Mouse (Mus musculus): ENCODE data around the gene Lrpprc. TPM values are rescaled to one million over a fixed set of nuclear protein-coding genes. Genes with fewer than 3 reads are reported as not detected.
"Not testable (repeated sequence)": the region's sequence is repeated elsewhere in the genome, so short reads cannot be mapped to it uniquely, and the experiment has no call there.

Gene Lrpprc
- polyA plus RNA-seq, 1 experiment, result 19.3 TPM

- Histone ChIP-seq H3K79me3 (ENCODE audit: low read depth) (no peaks in the 10 kb centered on the region), H3K27me3 (ENCODE audit: control insufficient read depth, insufficient read depth, insufficient read length) (no peaks in the 10 kb centered on the region), H3K4me3 (ENCODE audit: insufficient read depth, poor library complexity, severe bottlenecking) (no peak overlapping the region), H3K36me3 (ENCODE audit: control insufficient read depth, insufficient read depth) (no peaks in the 10 kb centered on the region), H3K79me2 (ENCODE audit: control insufficient read depth, insufficient read depth) (no peaks in the 10 kb centered on the region), H3ac (ENCODE audit: control insufficient read depth, insufficient read length, low read depth) (no peak overlapping the region)
- TF ChIP-seq CTCF (IDR thresholded peaks at IDR 0.05; ENCODE audit: control insufficient read depth, insufficient read depth, insufficient read length), result no peak
- TF ChIP-seq CEBPB (IDR thresholded peaks at IDR 0.05; ENCODE audit: low read depth), result no peak
Measured at GRCm38 (mm10) chr17:84818390-84818789, 27.8 kb upstream of the Lrpprc start.

- Histone ChIP-seq H3K36me3 (ENCODE audit: control insufficient read depth, insufficient read depth) (no peaks in the 10 kb centered on the region), H3K79me2 (ENCODE audit: control insufficient read depth, insufficient read depth) (no peaks in the 10 kb centered on the region), H3K27me3 (ENCODE audit: control insufficient read depth, insufficient read depth, insufficient read length) (no peaks in the 10 kb centered on the region), H3ac (ENCODE audit: control insufficient read depth, insufficient read length, low read depth) (no peak overlapping the region), H3K79me3 (ENCODE audit: low read depth) (no peaks in the 10 kb centered on the region), H3K4me3 (ENCODE audit: insufficient read depth, poor library complexity, severe bottlenecking) (no peak overlapping the region)
- TF ChIP-seq FOSL1 (IDR thresholded peaks at IDR 0.05; ENCODE audit: insufficient read depth, low read length, poor library complexity, severe bottlenecking) (no peak), MAX (IDR thresholded peaks at IDR 0.05) (no peak), MYOD1 (IDR thresholded peaks at IDR 0.05; ENCODE audit: control insufficient read depth, insufficient read length, low read depth) (no peak), CTCF (IDR thresholded peaks at IDR 0.05; ENCODE audit: control insufficient read depth, insufficient read depth, insufficient read length) (no peak), CEBPB (IDR thresholded peaks at IDR 0.05; ENCODE audit: low read depth) (no peak), MYOG (IDR thresholded peaks at IDR 0.05; ENCODE audit: control insufficient read depth, extremely low read depth, insufficient read length) (no peak), USF1 (IDR thresholded peaks at IDR 0.05; ENCODE audit: low read depth) (no peak)
Measured at GRCm38 (mm10) chr17:84816014-84816461, 25.4 kb upstream of the Lrpprc start.

GRCm38 (mm10) chr17:84814905-84815304 is 24.3 kb upstream of the Lrpprc start:
- no peaks in the 10 kb centered on the region for H3K36me3 ChIP-seq (ENCODE audit: control insufficient read depth, insufficient read depth)
- no peaks in the 10 kb centered on the region for H3K27me3 ChIP-seq (ENCODE audit: control insufficient read depth, insufficient read depth, insufficient read length)
- no peaks in the 10 kb centered on the region for H3K79me2 ChIP-seq (ENCODE audit: control insufficient read depth, insufficient read depth)
- no peak overlapping the region for H3K4me3 ChIP-seq (ENCODE audit: insufficient read depth, poor library complexity, severe bottlenecking)
- H3K79me3 ChIP-seq (ENCODE audit: low read depth), result no peaks in the 10 kb centered on the region
- no peak overlapping the region for H3ac ChIP-seq (ENCODE audit: control insufficient read depth, insufficient read length, low read depth)
- TF ChIP-seq MYOD1 (IDR thresholded peaks at IDR 0.05; ENCODE audit: control insufficient read depth, insufficient read length, low read depth) (no peak), CTCF (IDR thresholded peaks at IDR 0.05; ENCODE audit: control insufficient read depth, insufficient read depth, insufficient read length) (no peak), USF1 (IDR thresholded peaks at IDR 0.05; ENCODE audit: low read depth) (no peak), MAX (IDR thresholded peaks at IDR 0.05) (no peak)

- H3K79me2 ChIP-seq (ENCODE audit: control insufficient read depth, insufficient read depth); H3K27me3 ChIP-seq (ENCODE audit: control insufficient read depth, insufficient read depth, insufficient read length); H3K79me3 ChIP-seq (ENCODE audit: low read depth); H3ac ChIP-seq (ENCODE audit: control insufficient read depth, insufficient read length, low read depth); H3K36me3 ChIP-seq (ENCODE audit: control insufficient read depth, insufficient read depth); H3K4me3 ChIP-seq (ENCODE audit: insufficient read depth, poor library complexity, severe bottlenecking): not testable (repeated sequence)
- TF ChIP-seq USF1 (IDR thresholded peaks at IDR 0.05; ENCODE audit: low read depth), result peak; percentile 42
Measured at GRCm38 (mm10) chr17:84814192-84814591, 23.6 kb upstream of the Lrpprc start.

GRCm38 (mm10) chr17:84792006-84792405 is 1.4 kb upstream of the Lrpprc start:
- Histone ChIP-seq H3K27me3 (ENCODE audit: control insufficient read depth, insufficient read depth, insufficient read length) (no peaks in the 10 kb centered on the region), H3ac (ENCODE audit: control insufficient read depth, insufficient read length, low read depth) (no peak overlapping the region), H3K79me3 (ENCODE audit: low read depth) (peaks cover 34% of the 10 kb centered on the region), H3K79me2 (ENCODE audit: control insufficient read depth, insufficient read depth) (peaks cover 35% of the 10 kb centered on the region), H3K4me3 (ENCODE audit: insufficient read depth, poor library complexity, severe bottlenecking) (no peak overlapping the region), H3K36me3 (ENCODE audit: control insufficient read depth, insufficient read depth) (peaks cover 8% of the 10 kb centered on the region)
- TF ChIP-seq MAX (IDR thresholded peaks at IDR 0.05) (no peak), MYOG (IDR thresholded peaks at IDR 0.05; ENCODE audit: control insufficient read depth, extremely low read depth, insufficient read length) (no peak), MYOD1 (IDR thresholded peaks at IDR 0.05; ENCODE audit: control insufficient read depth, insufficient read length, low read depth) (no peak), USF1 (IDR thresholded peaks at IDR 0.05; ENCODE audit: low read depth) (no peak), FOSL1 (IDR thresholded peaks at IDR 0.05; ENCODE audit: insufficient read depth, low read length, poor library complexity, severe bottlenecking) (no peak)

- Histone ChIP-seq H3K79me2 (ENCODE audit: control insufficient read depth, insufficient read depth) (peaks cover 43% of the 10 kb centered on the region), H3ac (ENCODE audit: control insufficient read depth, insufficient read length, low read depth) (peak overlapping the region; percentile 84), H3K79me3 (ENCODE audit: low read depth) (peaks cover 42% of the 10 kb centered on the region), H3K27me3 (ENCODE audit: control insufficient read depth, insufficient read depth, insufficient read length) (no peaks in the 10 kb centered on the region), H3K36me3 (ENCODE audit: control insufficient read depth, insufficient read depth) (peaks cover 12% of the 10 kb centered on the region), H3K4me3 (ENCODE audit: insufficient read depth, poor library complexity, severe bottlenecking) (peak overlapping the region; percentile 99)
- no peak for TF ChIP-seq MAX (IDR thresholded peaks at IDR 0.05)
- TF ChIP-seq USF1 (IDR thresholded peaks at IDR 0.05; ENCODE audit: low read depth), result no peak
- no peak for TF ChIP-seq MYOG (IDR thresholded peaks at IDR 0.05; ENCODE audit: control insufficient read depth, extremely low read depth, insufficient read length)
- no peak for TF ChIP-seq CEBPB (IDR thresholded peaks at IDR 0.05; ENCODE audit: low read depth)
- TF ChIP-seq MYOD1 (IDR thresholded peaks at IDR 0.05; ENCODE audit: control insufficient read depth, insufficient read length, low read depth), result no peak
- no peak for TF ChIP-seq CTCF (IDR thresholded peaks at IDR 0.05; ENCODE audit: control insufficient read depth, insufficient read depth, insufficient read length)
- no peak for TF ChIP-seq FOSL1 (IDR thresholded peaks at IDR 0.05; ENCODE audit: insufficient read depth, low read length, poor library complexity, severe bottlenecking)
Measured at GRCm38 (mm10) chr17:84791156-84791555, 567 bp upstream of the Lrpprc start.

All from C2C12 (cell line).